Mouse (Mus musculus) E14TG2a.4 (cell line): Measurements from ENCODE around the gene Rexo4.

ENCODE experiments used
- CTCF ChIP-seq: conservative IDR thresholded peaks from 2 replicates; pipeline ENCODE4 v1.5.1; 2014; ENCODE audit warnings: low read length
- NANOG ChIP-seq: IDR thresholded peaks from 2 replicates; pipeline ENCODE4 v1.6.1; 2014; ENCODE audit warnings: borderline replicate concordance, low read length, mixed read lengths
- POU5F1 ChIP-seq: IDR thresholded peaks from 2 replicates; pipeline ENCODE4 v1.6.1; 2014; ENCODE audit warnings: low read length, borderline replicate concordance

DNA sequence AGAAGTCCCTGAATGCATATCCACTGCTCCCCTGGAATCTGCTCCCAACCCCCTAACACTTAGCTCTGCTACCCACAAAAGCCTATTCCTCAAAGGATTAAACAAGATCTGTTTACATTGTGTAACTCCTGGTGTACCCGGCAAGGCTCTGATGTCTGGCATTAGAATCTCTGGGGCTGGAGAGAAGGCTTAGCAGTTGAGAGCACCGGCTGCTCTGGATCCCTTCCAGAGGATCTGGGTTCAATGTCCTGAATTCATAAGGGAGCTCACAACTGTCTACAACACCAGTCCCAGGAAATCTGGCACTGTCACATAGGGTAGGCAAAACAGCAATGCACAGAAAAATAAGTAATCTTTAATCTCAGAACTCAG is 6.7 kb downstream of the Rexo4 start:
- no peak for TF ChIP-seq CTCF
- no peak for TF ChIP-seq NANOG
- TF ChIP-seq POU5F1: no peak
